Mouse (Mus musculus): ENCODE measurements around the gene Tmem127.

GRCm38 (mm10) chr2:127275551-127276320 is 28.0 kb downstream of the Tmem127 start:
- TF ChIP-seq POLR2A (IDR thresholded peaks at IDR 0.05; ENCODE audit: low read depth, low read length) (no peak), CTCF (conservative IDR thresholded peaks at IDR 0.05 in 1 of 2, IDR thresholded peaks at IDR 0.05 in 1 of 2; ENCODE audit: low read depth in 2 of 2, low read length in 2 of 2) (no peak)
